Mouse (Mus musculus): ENCODE measurements around the gene Utp11. TPM values are rescaled to one million over a fixed set of nuclear protein-coding genes. Genes with fewer than 3 reads are reported as not detected.
"Not testable (repeated sequence)": the region's sequence is repeated elsewhere in the genome, so short reads cannot be mapped to it uniquely, and the experiment has no call there.

The Utp11 gene
- polyA plus RNA-seq (2012; rRNA removed) = 5.8 and 7.3 TPM in 2 replicates

GRCm38 (mm10) chr4:124693135-124693894, at the start of gene Utp11:
Utp11 (minus strand) TSS chr4:124693600.
- DNase-seq (ENCODE audit: low read depth) = no peak

- no peak for DNase-seq (ENCODE audit: low read depth)
Measured at GRCm38 (mm10) chr4:124742839-124743238, 49.4 kb upstream of the Utp11 start.

GRCm38 (mm10) chr4:124741376-124742343, 48.3 kb upstream of the Utp11 start, which contains the start of gene Inpp5b:
Inpp5b (plus strand) TSS chr4:124741850.
- no peak for DNase-seq (ENCODE audit: low read depth)

- no peak for DNase-seq (ENCODE audit: low read depth)
Measured at GRCm38 (mm10) chr4:124738783-124739182, 45.4 kb upstream of the Utp11 start.

- DNase-seq (ENCODE audit: low read depth) = no peak
Measured at GRCm38 (mm10) chr4:124738013-124738412, 44.6 kb upstream of the Utp11 start.

- no peak for DNase-seq (ENCODE audit: low read depth)
Measured at GRCm38 (mm10) chr4:124737486-124737885, 44.1 kb upstream of the Utp11 start.

GRCm38 (mm10) chr4:124736952-124737351, 43.6 kb upstream of the Utp11 start:
- DNase-seq (ENCODE audit: low read depth) = no peak

GRCm38 (mm10) chr4:124726121-124726520, 32.7 kb upstream of the Utp11 start:
- DNase-seq (ENCODE audit: low read depth) = no peak

- no peak for DNase-seq (ENCODE audit: low read depth)
Measured at GRCm38 (mm10) chr4:124719101-124719500, 25.7 kb upstream of the Utp11 start.

- DNase-seq (ENCODE audit: low read depth) = no peak
Measured at GRCm38 (mm10) chr4:124714545-124715481, 21.4 kb upstream of the Utp11 start, which contains the start of gene Sf3a3. Sf3a3 (plus strand) TSS chr4:124714776.

GRCm38 (mm10) chr4:124713850-124714249, 20.4 kb upstream of the Utp11 start:
- not testable (repeated sequence) for DNase-seq (ENCODE audit: low read depth)

GRCm38 (mm10) chr4:124712618-124713017, 19.2 kb upstream of the Utp11 start:
- no peak for DNase-seq (ENCODE audit: low read depth)

GRCm38 (mm10) chr4:124710776-124711291, 17.4 kb upstream of the Utp11 start:
- no peak for DNase-seq (ENCODE audit: low read depth)

GRCm38 (mm10) chr4:124709961-124710446, 16.6 kb upstream of the Utp11 start:
- no peak for DNase-seq (ENCODE audit: low read depth)

GRCm38 (mm10) chr4:124708518-124709477, 15.4 kb upstream of the Utp11 start:
- no peak for DNase-seq (ENCODE audit: low read depth)

- DNase-seq (ENCODE audit: low read depth) = not testable (repeated sequence)
Measured at GRCm38 (mm10) chr4:124708200-124708517, 14.8 kb upstream of the Utp11 start.

GRCm38 (mm10) chr4:124707381-124708199, 14.2 kb upstream of the Utp11 start:
- not testable (repeated sequence) for DNase-seq (ENCODE audit: low read depth)

GRCm38 (mm10) chr4:124705661-124706269, 12.4 kb upstream of the Utp11 start:
- DNase-seq (ENCODE audit: low read depth) = no peak
